Mouse (Mus musculus) monocyte, adult 5-6 weeks (primary cell): ENCODE measurements around the gene Lsm14b. TPM values are rescaled to one million over a fixed set of nuclear protein-coding genes. Genes with fewer than 3 reads are reported as not detected.

ENCODE experiments used
- total RNA-seq: library from RNA; stranded (forward); fragments of 200-1000, 200-491, 200-594 nt; gene quantifications from 3 replicates; pipeline ENCODE4 v1.2.3, GENCODE M21; 2017

Lsm14b gene
- total RNA-seq, 1 experiment from 2014 or later: 38.6 TPM

Other genes starting within 250 kb of the Lsm14b start
- gene Taf4, start 48.3 kb upstream of the Lsm14b start, total RNA-seq: 27.7 to 65.7 TPM (median 39.4 TPM) in 3 replicates
- 280 to 356 TPM (median 293 TPM) in 3 replicates for gene Psma7, start 17.4 kb downstream of the Lsm14b start, total RNA-seq
- gene Ss18l1, start 17.5 kb downstream of the Lsm14b start, total RNA-seq: 3.4 to 5.8 TPM (median 5.0 TPM) in 3 replicates
- 13.7 to 21.6 TPM (median 15.9 TPM) in 3 replicates for gene Mtg2, start 45.6 kb downstream of the Lsm14b start, total RNA-seq
- not detected in 3 replicates for gene Hrh3, start 79.5 kb downstream of the Lsm14b start, total RNA-seq
- 53.1 to 58.2 TPM (median 54.9 TPM) in 3 replicates for gene Osbpl2, start 94.3 kb downstream of the Lsm14b start, total RNA-seq
- 50.1 to 102 TPM (median 65.6 TPM) in 3 replicates for gene Adrm1, start 146.5 kb downstream of the Lsm14b start, total RNA-seq
- 0.29 to 7.1 TPM (median 0.29 TPM) in 3 replicates for gene Lama5, start 200.9 kb downstream of the Lsm14b start, total RNA-seq
- 1,771 to 2,174 TPM (median 1,777 TPM) in 3 replicates for gene Rps21, start 232.4 kb downstream of the Lsm14b start, total RNA-seq
- gene Cables2, start 248.5 kb downstream of the Lsm14b start, total RNA-seq: 16.9 to 23.7 TPM (median 20.6 TPM) in 3 replicates